Mouse (Mus musculus): ENCODE data around the gene Homer2. TPM values are rescaled to one million over a fixed set of nuclear protein-coding genes. Genes with fewer than 3 reads are reported as not detected.

The Homer2 gene
- total RNA-seq, 2 experiments from 2014 or later, result 74.9 to 79.6 TPM

Other genes starting within 250 kb of the Homer2 start
- gene Ap3b2, start 213.6 kb downstream of the Homer2 start, total RNA-seq (2021), result 100 to 1,000 TPM; 144 to 149 TPM
- not detected for gene BC048679, start 209.2 kb downstream of the Homer2 start, total RNA-seq (2021)
- gene Fsd2, start 140.6 kb downstream of the Homer2 start, total RNA-seq (2021), result under 1 TPM in 1 of 2 experiments, not detected in 1; 0.24 TPM
- 10 to 100 TPM; 15.4 to 15.5 TPM for gene Whamm, start 136.3 kb downstream of the Homer2 start, total RNA-seq (2021)
- gene Ramac, start 55.4 kb upstream of the Homer2 start, total RNA-seq (2021), result 10 to 100 TPM; 70.9 to 73.7 TPM
- 10 to 100 TPM; 28.8 to 29.1 TPM for gene 3110040N11Rik, start 82.0 kb upstream of the Homer2 start, total RNA-seq (2021)
- 100 to 1,000 TPM; 123 to 130 TPM for gene Btbd1, start 121.9 kb upstream of the Homer2 start, total RNA-seq (2021)
- not detected for gene Gm10160, start 148.3 kb upstream of the Homer2 start, total RNA-seq (2021)
- gene Tm6sf1, start 151.5 kb upstream of the Homer2 start, total RNA-seq (2021), result 10 to 100 TPM; 36.3 to 42.0 TPM
- 10 to 100 TPM; 68.7 to 72.5 TPM for gene Hdgfl3, start 226.9 kb upstream of the Homer2 start, total RNA-seq (2021)